Mouse (Mus musculus) cerebellum, adult (tissue): Measurements from ENCODE around the gene Asphd2.

Source experiments
- ATAC-seq: cut with Nextera tagmentation; 2 replicates; pipeline ENCODE4 v1.9.2; 2017; ENCODE audit warnings: mild to moderate bottlenecking, moderate library complexity, mixed read lengths; ENCODE audit not compliant: insufficient number of reproducible peaks, low FRiP score, low TSS enrichment

Gene Asphd2

DNA sequence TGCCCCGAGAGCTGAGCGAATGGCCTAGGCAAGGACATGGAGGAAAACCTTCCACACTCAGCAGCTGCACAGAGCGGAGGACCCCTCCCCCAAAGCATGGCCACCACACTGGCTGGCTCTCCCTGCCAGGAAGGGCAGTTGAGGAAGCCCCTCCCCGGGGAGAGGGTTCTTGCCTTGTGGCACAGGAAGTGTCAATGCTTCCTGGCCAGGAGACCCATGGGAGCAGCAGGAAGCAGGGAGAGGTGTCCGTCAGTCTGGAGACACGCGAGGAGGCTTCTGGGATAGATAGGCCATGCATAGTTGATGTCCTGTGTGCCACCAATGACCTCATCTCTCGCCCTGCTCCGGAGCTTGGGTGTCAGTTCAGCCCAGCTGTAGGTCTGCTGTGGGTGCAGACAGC lies 38.3 kb downstream of the Asphd2 start:
- ATAC-seq: no peak

DNA sequence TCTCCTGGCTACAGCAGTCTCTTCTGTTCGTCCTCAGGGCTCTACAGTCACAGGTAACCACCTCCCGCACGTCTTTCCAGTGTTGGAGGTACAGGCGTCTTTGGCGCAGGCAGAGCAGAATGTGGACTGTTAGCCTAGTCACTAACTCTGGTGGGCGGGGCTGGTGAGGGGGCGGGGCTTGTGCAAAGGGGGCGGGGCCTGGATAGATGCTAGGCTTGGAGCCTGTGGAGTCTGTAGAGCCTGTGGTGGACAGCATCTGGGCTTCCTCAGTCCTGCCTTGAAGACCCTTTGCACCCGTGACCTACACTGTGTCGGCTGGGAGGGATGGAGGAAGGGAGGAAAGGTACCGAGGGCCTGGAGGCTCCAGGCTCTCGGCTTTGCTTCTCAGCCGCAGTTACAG lies 38.8 kb downstream of the Asphd2 start, which contains the start of gene Gm6583:
Gm6583 (minus strand) TSS at position 124 of the 400 bp plus-strand sequence.
- ATAC-seq: no peak

DNA sequence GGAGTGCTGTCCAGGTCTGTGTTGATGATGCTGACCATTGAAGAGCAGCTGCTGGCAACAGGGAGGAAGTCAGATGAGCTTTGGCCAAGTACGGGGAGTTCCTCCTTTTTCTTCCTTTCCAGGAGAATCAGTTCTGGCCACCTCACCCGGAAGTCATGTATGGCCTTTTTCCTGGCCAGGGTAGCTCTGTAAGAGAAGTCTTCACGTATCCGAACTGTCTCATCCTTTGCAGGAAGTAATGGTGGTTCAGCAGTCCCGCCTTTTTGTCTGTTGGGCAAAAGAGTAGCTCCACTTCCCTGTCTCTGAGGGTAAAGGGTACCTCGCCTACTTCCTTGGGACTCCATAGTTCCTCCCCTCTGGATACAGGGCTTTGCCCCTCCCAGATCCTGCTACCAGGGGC lies 39.2 kb downstream of the Asphd2 start:
- ATAC-seq: no peak

DNA sequence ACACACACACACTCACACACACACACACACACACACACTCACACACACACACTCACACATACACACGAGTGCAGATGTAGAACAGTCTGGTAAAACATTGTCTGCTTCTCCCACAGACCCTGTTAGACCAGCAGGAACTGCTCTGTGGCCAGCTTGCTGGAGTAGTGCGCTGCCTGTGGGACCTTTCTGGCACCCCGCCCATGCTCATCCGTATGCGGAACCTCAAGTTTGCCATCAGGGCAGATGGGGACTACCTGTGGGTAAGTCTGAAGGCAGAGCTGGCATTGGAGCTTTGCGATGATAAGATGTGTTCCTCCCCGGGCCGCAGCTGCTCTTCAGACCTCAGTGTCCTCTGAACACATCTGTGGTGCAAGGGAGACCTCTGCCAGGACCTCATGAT lies 45.5 kb downstream of the Asphd2 start:
- no peak for ATAC-seq

DNA sequence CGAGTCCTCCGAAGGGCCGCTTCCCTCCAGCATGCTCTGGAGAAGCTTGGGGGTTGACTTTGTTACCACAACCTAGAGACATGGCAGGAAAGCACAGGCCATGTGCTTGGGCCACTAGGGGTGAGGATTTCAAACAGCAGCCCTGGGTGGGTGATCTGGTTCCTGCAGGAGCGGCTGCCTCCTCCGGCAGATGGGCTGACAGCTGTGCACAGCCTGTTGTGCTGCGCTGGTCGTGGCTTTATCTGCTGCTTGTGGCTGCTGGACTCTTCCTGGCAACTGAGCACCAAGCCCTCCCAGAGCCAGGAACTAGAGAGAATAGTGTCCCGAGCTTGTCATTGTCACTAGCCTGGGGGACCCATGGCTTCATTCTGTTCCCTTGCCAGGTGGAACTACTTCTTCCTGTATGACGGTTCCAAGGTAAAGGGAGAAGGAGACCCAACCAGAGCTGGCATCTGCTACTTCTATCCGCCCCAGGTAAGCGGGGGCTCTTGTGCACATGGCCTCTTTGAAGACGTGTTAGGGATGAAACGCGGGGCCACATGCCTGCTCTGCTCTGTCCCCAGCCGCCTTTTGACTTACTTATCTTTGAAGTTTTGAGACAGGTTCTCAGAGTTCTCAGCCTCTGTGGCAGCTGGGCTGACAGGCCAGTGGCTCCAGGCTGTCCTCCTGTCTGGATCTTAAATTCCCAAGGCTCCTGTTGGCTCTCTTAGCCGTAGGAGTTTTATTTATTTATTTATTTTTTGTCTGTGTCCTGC lies 48.3 kb downstream of the Asphd2 start:
- ATAC-seq: no peak

DNA sequence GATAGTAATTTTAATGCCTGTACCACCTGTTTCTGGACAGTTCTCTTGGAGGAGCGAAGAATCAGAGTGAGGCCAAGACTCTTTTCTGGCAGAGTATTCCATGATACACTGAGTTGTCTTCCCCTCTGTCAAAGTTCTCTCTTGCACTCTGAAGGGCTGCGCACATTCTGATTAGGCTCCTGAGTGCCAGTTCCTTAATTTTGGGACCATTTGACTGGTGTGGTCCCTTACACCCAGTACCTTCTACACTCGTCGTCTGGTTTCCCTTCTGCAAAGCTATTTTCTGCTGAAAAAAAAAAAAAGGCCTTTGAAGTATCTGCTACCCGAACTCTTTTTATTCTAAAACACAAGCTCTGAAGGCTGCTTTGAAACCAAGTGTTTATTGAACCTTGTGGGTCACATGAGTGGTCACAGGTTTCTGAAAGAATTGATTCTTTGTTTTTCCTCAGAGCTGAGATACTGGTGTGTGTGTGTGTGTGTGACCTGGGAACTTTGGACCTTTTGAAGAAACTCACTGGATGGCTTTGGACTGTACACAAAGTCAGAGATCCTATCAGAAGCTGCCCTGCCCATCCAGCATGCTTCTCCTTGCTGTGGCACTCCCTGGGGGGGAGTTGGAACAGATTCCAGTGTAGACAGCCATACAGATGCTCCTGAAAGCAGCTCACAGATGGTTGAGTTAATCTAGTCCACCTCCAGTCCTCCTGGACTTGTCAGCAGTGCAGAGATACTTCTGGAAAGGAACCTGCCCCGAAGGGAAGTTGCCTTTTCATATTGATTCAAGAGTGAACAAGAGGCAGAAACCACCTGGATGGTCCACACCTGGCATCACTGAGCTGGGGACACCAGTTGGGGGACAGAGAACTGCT lies 50.3 kb downstream of the Asphd2 start:
- no peak for ATAC-seq

DNA sequence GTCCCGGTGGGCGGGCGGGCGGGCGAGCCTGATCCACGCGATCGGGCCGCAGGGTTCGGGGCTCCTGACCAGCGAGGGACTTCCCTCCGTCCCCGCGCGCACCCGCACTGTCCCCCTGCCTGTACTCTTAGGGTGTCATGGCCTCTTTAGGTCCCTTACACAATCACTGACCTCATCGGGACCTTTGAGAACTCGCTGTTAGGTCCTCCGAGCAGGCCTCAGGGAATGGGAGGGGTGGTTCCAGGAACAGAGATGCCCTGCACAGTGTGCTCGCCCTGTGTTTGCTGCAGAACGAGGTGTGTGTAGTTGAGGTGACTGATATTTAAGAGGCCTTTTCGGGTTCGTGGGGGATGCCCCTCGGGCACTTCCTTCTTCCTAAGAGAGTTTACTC lies 51.5 kb downstream of the Asphd2 start:
- ATAC-seq: peak; percentile 45; the same call in 1 of the 2 replicates

DNA sequence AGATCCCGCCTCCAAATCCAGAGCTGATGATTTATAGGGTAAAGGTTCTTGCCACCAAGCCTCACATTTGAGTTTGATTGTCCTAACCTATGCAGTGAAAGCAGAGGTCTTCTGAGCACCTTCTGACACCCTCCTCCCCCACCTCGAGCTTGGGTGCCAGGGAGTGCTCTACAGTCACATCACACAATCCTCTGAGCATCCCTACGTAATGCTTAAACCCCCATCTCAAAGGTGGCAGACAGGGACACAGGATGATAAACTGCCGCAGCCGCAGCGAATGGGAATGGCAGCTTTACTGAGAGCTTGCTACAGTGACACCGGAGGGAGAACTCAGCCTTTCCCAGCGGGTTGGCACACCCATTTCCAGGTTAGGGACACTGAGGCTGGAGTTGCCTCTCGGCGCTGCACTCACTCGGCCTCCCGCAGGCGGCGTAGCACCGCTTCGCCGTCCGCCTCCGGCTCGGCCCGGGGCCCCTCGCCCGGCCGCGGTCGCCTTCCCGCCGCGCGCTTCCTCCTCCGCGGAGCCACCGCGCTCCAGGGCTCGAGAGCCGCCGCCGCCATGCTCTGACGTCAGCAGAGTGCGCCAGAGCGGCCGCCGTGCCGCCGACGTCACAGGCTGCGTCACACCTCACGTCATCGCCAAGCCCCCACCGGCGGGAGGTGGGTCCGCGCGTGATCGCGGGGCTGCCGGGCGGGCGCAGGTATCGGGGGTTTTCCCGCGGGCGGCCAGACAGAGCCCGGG lies 52.0 kb downstream of the Asphd2 start, which contains the start of the genes Srrd and Hps4:
Srrd (minus strand) TSS at position 578 of the 742 bp plus-strand sequence.
Hps4 (plus strand) TSS at position 621 of the 742 bp plus-strand sequence.
- peak; percentile 51; the same call in 1 of the 2 replicates for ATAC-seq

DNA sequence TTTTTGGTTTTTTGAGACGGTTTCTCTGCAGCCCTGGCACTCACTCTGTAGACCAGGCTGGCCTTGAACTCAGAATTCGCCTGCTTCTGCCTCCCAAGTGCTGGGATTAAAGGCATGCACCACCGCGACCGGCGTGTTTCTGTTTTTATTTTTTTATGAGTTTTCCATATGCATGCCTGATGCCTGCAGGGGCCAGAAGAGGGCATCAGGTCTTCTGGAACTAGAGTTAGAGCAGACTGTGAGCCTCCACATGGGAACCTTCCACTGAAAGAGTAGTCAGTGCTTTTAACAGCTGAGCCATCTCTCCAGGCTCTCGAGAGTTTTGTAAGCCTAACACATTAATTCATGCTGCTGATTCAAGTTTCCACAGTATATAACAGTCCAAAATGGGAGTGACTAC lies 55.5 kb downstream of the Asphd2 start:
- ATAC-seq: no peak

DNA sequence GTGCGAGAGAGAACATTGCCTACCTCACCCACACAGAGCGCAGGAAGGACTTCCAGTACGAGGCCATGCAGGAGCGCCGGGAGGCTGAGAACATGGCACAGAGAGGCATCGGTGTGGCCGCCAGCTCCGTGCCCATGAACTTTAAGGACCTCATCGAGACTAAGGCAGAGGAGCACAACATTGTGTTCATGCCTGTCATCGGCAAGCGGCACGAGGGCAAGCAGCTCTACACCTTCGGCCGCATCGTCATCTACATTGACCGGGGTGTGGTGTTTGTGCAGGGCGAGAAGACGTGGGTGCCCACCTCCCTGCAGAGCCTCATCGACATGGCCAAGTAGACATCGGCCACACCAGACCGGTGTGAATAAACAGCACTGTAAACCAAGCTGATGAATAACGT lies 57.7 kb downstream of the Asphd2 start:
- ATAC-seq: no peak

DNA sequence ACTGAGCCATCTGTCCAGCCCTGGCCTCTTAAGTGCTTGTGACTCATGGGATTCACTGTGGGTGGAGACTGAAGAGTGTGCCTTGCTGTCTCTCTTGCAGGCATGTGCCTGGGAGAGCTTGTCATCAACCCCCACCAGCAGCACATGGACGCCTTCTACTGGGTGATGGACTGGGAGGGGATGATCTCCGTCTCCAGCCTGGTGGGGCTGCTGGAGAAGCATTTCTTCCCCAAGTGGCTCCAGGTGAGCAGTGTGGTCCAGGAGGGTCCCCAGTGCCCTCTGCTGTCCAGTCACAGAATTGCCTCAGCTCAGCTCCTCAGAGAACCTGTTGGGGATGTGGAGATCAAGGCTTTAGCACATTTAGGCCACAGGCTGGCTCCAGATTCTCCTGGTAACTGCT lies 59.2 kb downstream of the Asphd2 start:
- ATAC-seq: no peak
